Mouse (Mus musculus): ENCODE results near the gene Eef1a1. TPM values are rescaled to one million over a fixed set of nuclear protein-coding genes. Genes with fewer than 3 reads are reported as not detected.

Gene Eef1a1
- polyA plus RNA-seq, 1 experiment from 2014 or later: 4,271 TPM

GRCm38 (mm10) chr9:78473588-78473987 is 15.4 kb downstream of the Eef1a1 start:
- Histone ChIP-seq H3K27ac (ENCODE audit: low read length) (no peak overlapping the region), H3K36me3 (ENCODE audit: control insufficient read depth, insufficient read depth, low read length) (peaks cover 9% of the 10 kb centered on the region; the same call in 1 of the 2 replicates), H3K4me3 (ENCODE audit: low read length) (no peak overlapping the region), H3K9ac (ENCODE audit: low read depth, low read length) (no peak overlapping the region), H3K9me3 (ENCODE audit: control insufficient read depth, low read length) (no peaks in the 10 kb centered on the region), H3K27me3 (replicated peaks; ENCODE audit: control insufficient read depth, insufficient read depth, low read length) (no peaks in the 10 kb centered on the region), H3K4me1 (ENCODE audit: control insufficient read depth, insufficient read depth, low read length) (no peaks in the 10 kb centered on the region), H3K4me2 (ENCODE audit: low read depth, low read length) (no peak overlapping the region)
- 84% methylated on average over 8 of the region's 8 CpGs for WGBS
- no peak for ATAC-seq

GRCm38 (mm10) chr9:78465725-78466124 is 23.2 kb downstream of the Eef1a1 start:
- Histone ChIP-seq H3K4me2 (ENCODE audit: low read depth, low read length) (no peak overlapping the region), H3K4me3 (ENCODE audit: low read length) (no peak overlapping the region), H3K27me3 (replicated peaks; ENCODE audit: control insufficient read depth, insufficient read depth, low read length) (no peaks in the 10 kb centered on the region), H3K4me1 (ENCODE audit: control insufficient read depth, insufficient read depth, low read length) (no peaks in the 10 kb centered on the region), H3K36me3 (ENCODE audit: control insufficient read depth, insufficient read depth, low read length) (peaks cover 20% of the 10 kb centered on the region), H3K9me3 (ENCODE audit: control insufficient read depth, low read length) (no peaks in the 10 kb centered on the region), H3K9ac (ENCODE audit: low read depth, low read length) (no peak overlapping the region), H3K27ac (ENCODE audit: low read length) (no peak overlapping the region)
- ATAC-seq: peak; percentile 65
- 87% methylated on average over 3 of the region's 3 CpGs for WGBS

GRCm38 (mm10) chr9:78463337-78463736 is 25.6 kb downstream of the Eef1a1 start:
- ATAC-seq: no peak
- H3K4me3 ChIP-seq (ENCODE audit: low read length): no peak overlapping the region

GRCm38 (mm10) chr9:78457026-78457425 is 31.9 kb downstream of the Eef1a1 start:
- Histone ChIP-seq H3K9ac (ENCODE audit: low read depth, low read length) (no peak overlapping the region), H3K27me3 (replicated peaks; ENCODE audit: control insufficient read depth, insufficient read depth, low read length) (no peaks in the 10 kb centered on the region), H3K27ac (ENCODE audit: low read length) (no peak overlapping the region), H3K36me3 (ENCODE audit: control insufficient read depth, insufficient read depth, low read length) (peaks cover 17% of the 10 kb centered on the region), H3K4me1 (ENCODE audit: control insufficient read depth, insufficient read depth, low read length) (no peaks in the 10 kb centered on the region), H3K4me2 (ENCODE audit: low read depth, low read length) (no peak overlapping the region), H3K9me3 (ENCODE audit: control insufficient read depth, low read length) (no peaks in the 10 kb centered on the region), H3K4me3 (ENCODE audit: low read length) (no peak overlapping the region)
- 89% methylated on average over 8 of the region's 8 CpGs for WGBS
- ATAC-seq: no peak

More at GRCm38 (mm10) chr9:78463337-78463736, 25.6 kb downstream of the Eef1a1 start:
- H3K9me3 ChIP-seq (ENCODE audit: control insufficient read depth, low read length): no peaks in the 10 kb centered on the region
- H3K27me3 ChIP-seq (replicated peaks; ENCODE audit: control insufficient read depth, insufficient read depth, low read length): no peaks in the 10 kb centered on the region
- no peak overlapping the region for H3K9ac ChIP-seq (ENCODE audit: low read depth, low read length)
- H3K36me3 ChIP-seq (ENCODE audit: control insufficient read depth, insufficient read depth, low read length): peaks cover 22% of the 10 kb centered on the region
- no peak overlapping the region for H3K4me2 ChIP-seq (ENCODE audit: low read depth, low read length)
- no peak overlapping the region for H3K27ac ChIP-seq (ENCODE audit: low read length)
- 87% methylated on average over 4 of the region's 4 CpGs for WGBS
- no peaks in the 10 kb centered on the region for H3K4me1 ChIP-seq (ENCODE audit: control insufficient read depth, insufficient read depth, low read length)

GRCm38 (mm10) chr9:78451382-78451781 is 37.6 kb downstream of the Eef1a1 start:
- Histone ChIP-seq H3K4me2 (ENCODE audit: low read depth, low read length) (no peak overlapping the region), H3K9ac (ENCODE audit: low read depth, low read length) (no peak overlapping the region), H3K27me3 (replicated peaks; ENCODE audit: control insufficient read depth, insufficient read depth, low read length) (no peaks in the 10 kb centered on the region), H3K4me1 (ENCODE audit: control insufficient read depth, insufficient read depth, low read length) (peaks cover 6% of the 10 kb centered on the region), H3K36me3 (ENCODE audit: control insufficient read depth, insufficient read depth, low read length) (0 out of 2 replicates have a peak, but pooled peaks cover 3% of the 10 kb centered on the region), H3K27ac (ENCODE audit: low read length) (no peak overlapping the region), H3K9me3 (ENCODE audit: control insufficient read depth, low read length) (no peaks in the 10 kb centered on the region), H3K4me3 (ENCODE audit: low read length) (no peak overlapping the region)
- ATAC-seq: no peak
- WGBS: 87% methylated on average over 4 of the region's 4 CpGs

- Histone ChIP-seq H3K4me1 (ENCODE audit: control insufficient read depth, insufficient read depth, low read length) (peaks cover 6% of the 10 kb centered on the region), H3K4me3 (ENCODE audit: low read length) (no peak overlapping the region), H3K4me2 (ENCODE audit: low read depth, low read length) (no peak overlapping the region), H3K27ac (ENCODE audit: low read length) (no peak overlapping the region), H3K9ac (ENCODE audit: low read depth, low read length) (no peak overlapping the region), H3K36me3 (ENCODE audit: control insufficient read depth, insufficient read depth, low read length) (0 out of 2 replicates have a peak, but pooled peaks cover 3% of the 10 kb centered on the region), H3K9me3 (ENCODE audit: control insufficient read depth, low read length) (no peaks in the 10 kb centered on the region), H3K27me3 (replicated peaks; ENCODE audit: control insufficient read depth, insufficient read depth, low read length) (0 out of 2 replicates have a peak, but pooled peaks cover 3% of the 10 kb centered on the region)
- no peak for ATAC-seq
- WGBS: 72% methylated on average over 5 of the region's 5 CpGs
These were observed 38.5 kb downstream of the Eef1a1 start for GRCm38 (mm10) chr9:78450404-78450803.

- Histone ChIP-seq H3K4me1 (ENCODE audit: control insufficient read depth, insufficient read depth, low read length) (peaks cover 6% of the 10 kb centered on the region), H3K27ac (ENCODE audit: low read length) (peak within 1 kb of the TSS; percentile 83), H3K36me3 (ENCODE audit: control insufficient read depth, insufficient read depth, low read length) (0 out of 2 replicates have a peak, but pooled peaks cover 3% of the 10 kb centered on the region), H3K9me3 (ENCODE audit: control insufficient read depth, low read length) (no peaks in the 10 kb centered on the region), H3K9ac (ENCODE audit: low read depth, low read length) (peak within 1 kb of the TSS; percentile 96), H3K4me2 (ENCODE audit: low read depth, low read length) (peak within 1 kb of the TSS; percentile 64), H3K4me3 (ENCODE audit: low read length) (peak within 1 kb of the TSS; percentile 98), H3K27me3 (replicated peaks; ENCODE audit: control insufficient read depth, insufficient read depth, low read length) (peaks cover 8% of the 10 kb centered on the region)
- ATAC-seq: peak; percentile 96
- WGBS: under 1% methylated on average over 96 of the region's 96 CpGs
These were observed 40.7 kb downstream of the Eef1a1 start, which contains the start of the genes Mto1 and Gm17324 for GRCm38 (mm10) chr9:78447973-78448873. Gene Mto1 (plus strand): TSS chr9:78448208. Gene Gm17324 (minus strand): TSS chr9:78448786.

GRCm38 (mm10) chr9:78447606-78447972 is 41.4 kb downstream of the Eef1a1 start:
- H3K36me3 ChIP-seq (ENCODE audit: control insufficient read depth, insufficient read depth, low read length): 0 out of 2 replicates have a peak, but pooled peaks cover 3% of the 10 kb centered on the region
- H3K9me3 ChIP-seq (ENCODE audit: control insufficient read depth, low read length): no peaks in the 10 kb centered on the region
- H3K4me2 ChIP-seq (ENCODE audit: low read depth, low read length): peak overlapping the region; percentile 64
- peak overlapping the region; percentile 96 for H3K9ac ChIP-seq (ENCODE audit: low read depth, low read length)
- H3K27ac ChIP-seq (ENCODE audit: low read length): no peak overlapping the region
- H3K27me3 ChIP-seq (replicated peaks; ENCODE audit: control insufficient read depth, insufficient read depth, low read length): peaks cover 13% of the 10 kb centered on the region
- peaks cover 6% of the 10 kb centered on the region for H3K4me1 ChIP-seq (ENCODE audit: control insufficient read depth, insufficient read depth, low read length)
- 30% methylated on average over 9 of the region's 9 CpGs for WGBS
- ATAC-seq: peak; percentile 22
- peak overlapping the region; percentile 98 for H3K4me3 ChIP-seq (ENCODE audit: low read length)

GRCm38 (mm10) chr9:78442579-78443392 is 46.2 kb downstream of the Eef1a1 start, which contains the start of gene Cgas:
Gene Cgas (minus strand): TSS chr9:78443237.
- no peaks in the 10 kb centered on the region for H3K4me1 ChIP-seq (ENCODE audit: control insufficient read depth, insufficient read depth, low read length)
- under 1% methylated on average over 81 of the region's 81 CpGs for WGBS
- peak within 1 kb of the TSS; percentile 75 for H3K9ac ChIP-seq (ENCODE audit: low read depth, low read length)
- ATAC-seq: peak; percentile 79
- H3K4me3 ChIP-seq (ENCODE audit: low read length): peak within 1 kb of the TSS; percentile 64
- H3K27me3 ChIP-seq (replicated peaks; ENCODE audit: control insufficient read depth, insufficient read depth, low read length): peaks cover 20% of the 10 kb centered on the region
- peak within 1 kb of the TSS; percentile 98 for H3K4me2 ChIP-seq (ENCODE audit: low read depth, low read length)
- no peaks in the 10 kb centered on the region for H3K36me3 ChIP-seq (ENCODE audit: control insufficient read depth, insufficient read depth, low read length)
- no peaks in the 10 kb centered on the region for H3K9me3 ChIP-seq (ENCODE audit: control insufficient read depth, low read length)
- H3K27ac ChIP-seq (ENCODE audit: low read length): no peak within 1 kb of the TSS

Data from intestine, embryonic 16.5 days (tissue).